Mouse (Mus musculus): ENCODE results near the gene Megf11. TPM values are rescaled to one million over a fixed set of nuclear protein-coding genes. Genes with fewer than 3 reads are reported as not detected.

The Megf11 gene
- polyA plus RNA-seq, 1 experiment from 2014 or later: 0.56 TPM

DNA sequence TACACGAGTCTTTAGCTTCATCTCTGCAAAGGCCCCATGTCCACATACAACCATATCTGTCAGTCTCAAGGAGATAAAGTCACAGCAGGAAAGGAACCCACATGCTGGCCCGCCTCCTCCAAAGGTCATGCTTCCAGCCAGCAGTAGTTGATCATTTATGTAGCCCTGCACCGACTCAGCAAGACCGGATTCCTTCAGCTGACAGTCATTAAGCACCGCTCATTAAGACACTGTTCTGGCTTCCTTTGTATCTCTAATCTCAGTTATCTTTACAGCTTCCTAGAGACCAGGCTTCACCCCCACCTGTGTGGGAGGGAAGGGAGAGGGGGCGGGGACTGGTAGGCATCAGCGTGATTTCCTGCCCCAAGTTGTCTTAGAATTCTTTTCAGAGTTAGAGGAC, 258.7 kb downstream of the Megf11 start:
- H3K4me2 ChIP-seq (replicated peaks; ENCODE audit: low read depth, low read length): no peak overlapping the region

DNA sequence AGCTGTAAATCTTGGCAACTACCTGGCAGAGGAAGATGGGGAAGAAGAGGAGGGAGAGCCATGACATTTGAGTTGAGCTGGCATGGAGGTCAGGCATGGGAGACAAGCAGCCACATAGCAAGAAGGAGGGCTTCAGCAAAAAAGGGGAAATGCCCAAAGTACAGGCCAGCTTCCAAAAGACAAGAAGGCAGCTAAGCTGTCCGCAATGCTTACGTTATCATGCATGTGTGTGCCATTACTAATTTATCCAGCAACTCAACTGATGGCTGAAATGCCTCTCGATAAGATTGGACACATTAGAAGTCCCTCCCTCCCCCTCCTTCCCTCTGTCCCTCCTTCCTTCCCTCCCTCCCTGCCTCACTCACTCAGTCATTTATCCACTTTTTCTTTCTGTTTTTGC, 260.0 kb downstream of the Megf11 start:
- WGBS: 78% methylated on average over 3 of the region's 3 CpGs
- Histone ChIP-seq H3K4me3 (ENCODE audit: low read depth, low read length) (no peak overlapping the region), H3K27ac (ENCODE audit: low read length) (no peak overlapping the region), H3K27me3 (replicated peaks; ENCODE audit: insufficient read depth, low read length) (no peaks in the 10 kb centered on the region), H3K9me3 (ENCODE audit: low read length) (no peaks in the 10 kb centered on the region), H3K36me3 (ENCODE audit: insufficient read depth, low read length) (no peaks in the 10 kb centered on the region), H3K4me2 (replicated peaks; ENCODE audit: low read depth, low read length) (no peak overlapping the region), H3K9ac (replicated peaks; ENCODE audit: low read depth) (no peak overlapping the region), H3K4me1 (ENCODE audit: insufficient read depth, low read depth, low read length) (no peaks in the 10 kb centered on the region)
- no peak for ATAC-seq
- DNase-seq (ENCODE audit: low spot score): no peak
- TF ChIP-seq CTCF (IDR thresholded peaks at IDR 0.05) (no peak), EP300 (IDR thresholded peaks at IDR 0.05) (no peak)

More for the DNA sequence above, 258.7 kb downstream of the Megf11 start:
- Histone ChIP-seq H3K4me3 (ENCODE audit: low read depth, low read length) (no peak overlapping the region), H3K9ac (replicated peaks; ENCODE audit: low read depth) (no peak overlapping the region), H3K27me3 (replicated peaks; ENCODE audit: insufficient read depth, low read length) (no peaks in the 10 kb centered on the region), H3K4me1 (ENCODE audit: insufficient read depth, low read depth, low read length) (no peaks in the 10 kb centered on the region), H3K27ac (ENCODE audit: low read length) (no peak overlapping the region), H3K36me3 (ENCODE audit: insufficient read depth, low read length) (no peaks in the 10 kb centered on the region), H3K9me3 (ENCODE audit: low read length) (no peaks in the 10 kb centered on the region)
- DNase-seq (ENCODE audit: low spot score) (no peak), ATAC-seq (no peak)
- 21% methylated on average over 7 of the region's 7 CpGs for WGBS
- TF ChIP-seq EP300 (IDR thresholded peaks at IDR 0.05) (no peak), CTCF (IDR thresholded peaks at IDR 0.05) (no peak)

DNA sequence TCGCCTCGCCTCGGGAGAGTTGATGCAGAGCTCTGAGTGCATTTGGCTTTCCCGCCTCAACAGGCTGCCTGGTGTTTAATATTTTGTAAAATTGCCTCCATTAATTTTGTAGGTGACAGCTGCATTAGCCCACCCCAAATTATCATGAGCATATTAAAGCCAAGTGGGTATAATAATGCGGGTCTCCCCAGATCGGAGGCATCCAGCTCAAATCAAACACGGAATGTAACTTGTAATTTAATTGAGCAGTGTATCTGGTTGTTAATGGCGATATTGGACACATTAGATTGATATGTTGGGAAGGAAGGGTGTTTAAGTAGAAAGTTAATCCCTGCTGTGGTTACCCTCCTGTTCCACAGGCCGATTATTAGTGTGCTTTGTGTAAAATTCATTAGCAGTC, 264.0 kb downstream of the Megf11 start:
- no peak for TF ChIP-seq CTCF (IDR thresholded peaks at IDR 0.05)
- no peak for TF ChIP-seq EP300 (IDR thresholded peaks at IDR 0.05)
- Histone ChIP-seq H3K27me3 (replicated peaks; ENCODE audit: insufficient read depth, low read length) (no peaks in the 10 kb centered on the region), H3K4me3 (ENCODE audit: low read depth, low read length) (no peak overlapping the region), H3K9me3 (ENCODE audit: low read length) (no peaks in the 10 kb centered on the region), H3K27ac (ENCODE audit: low read length) (no peak overlapping the region), H3K36me3 (ENCODE audit: insufficient read depth, low read length) (no peaks in the 10 kb centered on the region), H3K4me1 (ENCODE audit: insufficient read depth, low read depth, low read length) (no peaks in the 10 kb centered on the region), H3K4me2 (replicated peaks; ENCODE audit: low read depth, low read length) (no peak overlapping the region), H3K9ac (replicated peaks; ENCODE audit: low read depth) (no peak overlapping the region)
- 67% methylated on average over 9 of the region's 9 CpGs for WGBS
- DNase-seq (ENCODE audit: low spot score) (no peak), ATAC-seq (no peak)

DNA sequence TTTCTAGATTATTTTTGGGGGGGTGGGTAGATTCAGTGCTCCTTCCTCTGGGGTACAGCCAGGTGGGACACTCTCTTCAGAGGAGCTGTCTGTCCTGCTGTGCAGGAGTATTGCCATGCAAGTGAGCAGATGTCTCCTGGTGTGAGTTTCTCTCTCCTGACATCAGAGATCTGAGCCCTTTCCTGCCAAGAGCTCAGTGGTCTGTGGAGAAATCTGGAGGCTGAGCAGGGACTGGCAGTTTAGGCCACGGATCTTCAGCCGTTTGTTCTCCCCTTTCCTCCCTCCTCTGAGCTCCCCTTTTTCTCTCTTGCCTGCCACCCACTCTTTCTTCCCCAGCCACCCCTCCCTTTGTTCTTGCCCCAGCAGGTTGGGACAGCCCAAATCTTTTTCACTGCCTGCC, 264.5 kb downstream of the Megf11 start:
- ATAC-seq (no peak), DNase-seq (ENCODE audit: low spot score) (no peak)
- Histone ChIP-seq H3K27ac (ENCODE audit: low read length) (no peak overlapping the region), H3K4me1 (ENCODE audit: insufficient read depth, low read depth, low read length) (no peaks in the 10 kb centered on the region), H3K9ac (replicated peaks; ENCODE audit: low read depth) (no peak overlapping the region), H3K27me3 (replicated peaks; ENCODE audit: insufficient read depth, low read length) (no peaks in the 10 kb centered on the region), H3K4me3 (ENCODE audit: low read depth, low read length) (no peak overlapping the region), H3K4me2 (replicated peaks; ENCODE audit: low read depth, low read length) (no peak overlapping the region), H3K9me3 (ENCODE audit: low read length) (no peaks in the 10 kb centered on the region), H3K36me3 (ENCODE audit: insufficient read depth, low read length) (no peaks in the 10 kb centered on the region)
- WGBS: 19% methylated on average over 2 of the region's 2 CpGs
- no peak for TF ChIP-seq CTCF (IDR thresholded peaks at IDR 0.05)
- no peak for TF ChIP-seq EP300 (IDR thresholded peaks at IDR 0.05)

DNA sequence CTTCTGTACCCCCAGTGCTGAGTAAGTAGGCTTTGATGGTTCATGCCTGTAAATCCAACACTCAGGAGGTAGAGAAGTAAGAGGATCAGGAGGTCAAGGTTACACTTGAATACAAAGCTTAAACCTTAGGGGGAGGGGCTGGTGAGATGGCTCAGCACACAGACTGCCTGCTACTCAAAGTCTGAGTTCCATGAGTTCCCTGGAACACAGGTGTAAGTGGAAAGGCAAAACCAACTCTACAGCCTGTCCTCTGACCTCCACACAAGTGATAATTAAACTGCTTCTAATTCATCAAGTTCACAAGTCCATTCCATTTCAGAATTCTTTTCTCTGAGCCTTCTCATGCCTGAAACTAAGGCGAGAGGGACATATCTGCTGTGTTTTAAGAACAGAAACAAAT, 265.8 kb downstream of the Megf11 start:
- ATAC-seq: no peak
- 88% methylated on average over 1 of the region's 1 CpGs for WGBS
- TF ChIP-seq EP300 (IDR thresholded peaks at IDR 0.05): no peak
- TF ChIP-seq CTCF (IDR thresholded peaks at IDR 0.05): no peak
- H3K4me3 ChIP-seq (ENCODE audit: low read depth, low read length): no peak overlapping the region
- H3K9me3 ChIP-seq (ENCODE audit: low read length): no peaks in the 10 kb centered on the region
- no peaks in the 10 kb centered on the region for H3K27me3 ChIP-seq (replicated peaks; ENCODE audit: insufficient read depth, low read length)
- DNase-seq (ENCODE audit: low spot score): no peak
- no peak overlapping the region for H3K27ac ChIP-seq (ENCODE audit: low read length)
- H3K4me1 ChIP-seq (ENCODE audit: insufficient read depth, low read depth, low read length): no peaks in the 10 kb centered on the region
- H3K36me3 ChIP-seq (ENCODE audit: insufficient read depth, low read length): no peaks in the 10 kb centered on the region
- H3K9ac ChIP-seq (replicated peaks; ENCODE audit: low read depth): no peak overlapping the region
- H3K4me2 ChIP-seq (replicated peaks; ENCODE audit: low read depth, low read length): no peak overlapping the region

DNA sequence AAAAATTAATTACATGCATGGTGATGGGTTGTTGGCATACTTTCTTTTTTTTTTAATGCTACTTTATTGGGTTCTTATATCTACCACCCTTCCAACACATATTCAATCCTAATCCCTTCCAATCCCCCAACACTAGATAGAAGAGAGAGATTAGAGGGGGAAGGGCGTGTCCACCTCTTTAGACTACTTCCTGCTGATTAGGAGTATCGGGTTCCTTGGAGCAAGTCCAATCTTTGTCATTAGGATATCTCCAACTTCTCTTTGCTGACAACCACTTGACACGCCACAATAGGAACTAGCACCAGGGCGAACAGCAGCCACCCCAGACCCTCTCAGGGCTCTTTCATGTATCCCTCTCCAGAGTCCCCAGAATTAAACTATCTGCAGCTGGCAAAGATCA, 266.3 kb downstream of the Megf11 start:
- WGBS: 19% methylated on average over 4 of the region's 4 CpGs
- ATAC-seq: no peak

DNA sequence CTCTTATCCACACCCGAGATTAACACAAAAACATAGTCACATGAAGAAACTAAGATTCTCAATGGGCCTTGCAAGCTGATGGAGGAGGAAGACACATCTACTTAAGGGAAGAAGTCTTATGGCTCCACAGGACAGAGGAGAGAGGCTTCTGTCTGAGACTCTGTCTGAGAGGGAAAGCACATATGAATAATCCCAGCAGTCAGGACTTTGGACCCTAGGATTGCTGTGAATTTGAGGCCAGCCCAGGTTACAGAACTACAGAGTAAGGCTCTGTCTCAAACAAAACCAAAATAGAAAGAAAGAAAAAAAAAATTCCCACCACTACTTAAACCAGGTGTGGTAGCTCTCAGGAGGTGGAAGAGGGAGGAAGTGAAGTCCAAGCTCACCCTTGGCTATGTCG, 266.7 kb downstream of the Megf11 start:
- no peak for TF ChIP-seq CTCF (IDR thresholded peaks at IDR 0.05)
- no peak for TF ChIP-seq EP300 (IDR thresholded peaks at IDR 0.05)
- H3K27ac ChIP-seq (ENCODE audit: low read length): no peak overlapping the region
- DNase-seq (ENCODE audit: low spot score) (no peak), ATAC-seq (no peak)
- 34% methylated on average over 2 of the region's 2 CpGs for WGBS
- H3K36me3 ChIP-seq (ENCODE audit: insufficient read depth, low read length): no peaks in the 10 kb centered on the region
- no peak overlapping the region for H3K4me3 ChIP-seq (ENCODE audit: low read depth, low read length)
- no peaks in the 10 kb centered on the region for H3K27me3 ChIP-seq (replicated peaks; ENCODE audit: insufficient read depth, low read length)
- no peaks in the 10 kb centered on the region for H3K9me3 ChIP-seq (ENCODE audit: low read length)
- H3K9ac ChIP-seq (replicated peaks; ENCODE audit: low read depth): no peak overlapping the region
- no peaks in the 10 kb centered on the region for H3K4me1 ChIP-seq (ENCODE audit: insufficient read depth, low read depth, low read length)
- no peak overlapping the region for H3K4me2 ChIP-seq (replicated peaks; ENCODE audit: low read depth, low read length)

More for the DNA sequence above, 266.3 kb downstream of the Megf11 start:
- TF ChIP-seq CTCF (IDR thresholded peaks at IDR 0.05): no peak
- no peak for TF ChIP-seq EP300 (IDR thresholded peaks at IDR 0.05)
- Histone ChIP-seq H3K27me3 (replicated peaks; ENCODE audit: insufficient read depth, low read length) (no peaks in the 10 kb centered on the region), H3K36me3 (ENCODE audit: insufficient read depth, low read length) (no peaks in the 10 kb centered on the region), H3K4me2 (replicated peaks; ENCODE audit: low read depth, low read length) (no peak overlapping the region), H3K9ac (replicated peaks; ENCODE audit: low read depth) (no peak overlapping the region), H3K27ac (ENCODE audit: low read length) (no peak overlapping the region), H3K4me1 (ENCODE audit: insufficient read depth, low read depth, low read length) (no peaks in the 10 kb centered on the region), H3K9me3 (ENCODE audit: low read length) (no peaks in the 10 kb centered on the region), H3K4me3 (ENCODE audit: low read depth, low read length) (no peak overlapping the region)
- no peak for DNase-seq (ENCODE audit: low spot score)
